Mouse (Mus musculus) lung, embryonic 14.5 days (tissue): ENCODE measurements around the gene Tspoap1. TPM values are rescaled to one million over a fixed set of nuclear protein-coding genes. Genes with fewer than 3 reads are reported as not detected.

Experiments used
- ATAC-seq: fragments of 200-750 bp; cut with Nextera tagmentation; 2 replicates; pipeline ENCODE4 v1.8.0; 2017; ENCODE audit warnings: mild to moderate bottlenecking, moderate TSS enrichment, moderate library complexity; ENCODE audit not compliant: insufficient read depth
- DNase-seq: peaks from one replicate; pipeline ENCODE4 v3.0.0-alpha.2; 2015
- H3K27ac ChIP-seq: fragments of 300-500 bp; sonication (generic); 2 replicates; pipeline ENCODE4 v1.5.1; 2014; ENCODE audit warnings: low read depth, mild to moderate bottlenecking, moderate library complexity
- H3K27me3 ChIP-seq: fragments of 300-500 bp; sonication (generic); 2 replicates; pipeline ENCODE4 v1.6.1; 2014; ENCODE audit warnings: low read length, control low read depth; ENCODE audit not compliant: insufficient read depth
- H3K36me3 ChIP-seq: fragments of 300-500 bp; sonication (generic); 2 replicates; pipeline ENCODE4 v1.6.1; 2014; ENCODE audit warnings: control low read depth; ENCODE audit not compliant: insufficient read depth
- H3K4me1 ChIP-seq: fragments of 300-500 bp; sonication (generic); 2 replicates; pipeline ENCODE4 v1.6.1; 2014; ENCODE audit warnings: antibody characterized with exemption, control low read depth; ENCODE audit not compliant: insufficient read depth
- H3K4me2 ChIP-seq: fragments of 300-500 bp; sonication (generic); 2 replicates; pipeline ENCODE4 v1.6.1; 2014; ENCODE audit warnings: mild to moderate bottlenecking
- H3K4me3 ChIP-seq: fragments of 300-500 bp; sonication (generic); 2 replicates; pipeline ENCODE4 v1.5.1; 2014; ENCODE audit warnings: low read depth, low read length
- H3K9ac ChIP-seq: fragments of 300-500 bp; sonication (generic); 2 replicates; pipeline ENCODE4 v1.6.1; 2014
- H3K9me3 ChIP-seq: fragments of 300-500 bp; sonication (generic); 2 replicates; pipeline ENCODE4 v1.6.1; 2016; ENCODE audit warnings: low read depth, low read length, control low read depth
- CTCF ChIP-seq: IDR thresholded peaks from 2 replicates; pipeline ENCODE4 v1.5.1; 2016; ENCODE audit warnings: antibody characterized with exemption, low read depth
- WGBS: fragments of 180-500 bp; shearing (Covaris S2); extraction: QIAGEN DNeasy Blood & Tissue Kit; methylation state at CpG from one replicate; pipeline ENCODE4 v1.1.7; 2014; 5-methylcytosine and 5-hydroxymethylcytosine counted together
- microRNA counts: library from miRNA; unstranded; fragments of <30 nt; microRNA quantifications from one replicate; lab custom pipeline; 2016
- microRNA-seq: library from miRNA; unstranded; fragments of <30 nt; microRNA quantifications from one replicate; pipeline ENCODE4, GENCODE M21; 2016; ENCODE audit warnings: borderline number of aligned reads
- polyA plus RNA-seq: library from polyadenylated mRNA; unstranded; fragments of >200 nt; fragmentation: Nextera tagmentation; extraction: Ambion mirVana; gene quantifications from 2 replicates; pipeline ENCODE4 v1.2.1, GENCODE M21; 2014

Gene Tspoap1
- polyA plus RNA-seq, 1 experiment from 2014 or later, result 2.5 TPM

DNA sequence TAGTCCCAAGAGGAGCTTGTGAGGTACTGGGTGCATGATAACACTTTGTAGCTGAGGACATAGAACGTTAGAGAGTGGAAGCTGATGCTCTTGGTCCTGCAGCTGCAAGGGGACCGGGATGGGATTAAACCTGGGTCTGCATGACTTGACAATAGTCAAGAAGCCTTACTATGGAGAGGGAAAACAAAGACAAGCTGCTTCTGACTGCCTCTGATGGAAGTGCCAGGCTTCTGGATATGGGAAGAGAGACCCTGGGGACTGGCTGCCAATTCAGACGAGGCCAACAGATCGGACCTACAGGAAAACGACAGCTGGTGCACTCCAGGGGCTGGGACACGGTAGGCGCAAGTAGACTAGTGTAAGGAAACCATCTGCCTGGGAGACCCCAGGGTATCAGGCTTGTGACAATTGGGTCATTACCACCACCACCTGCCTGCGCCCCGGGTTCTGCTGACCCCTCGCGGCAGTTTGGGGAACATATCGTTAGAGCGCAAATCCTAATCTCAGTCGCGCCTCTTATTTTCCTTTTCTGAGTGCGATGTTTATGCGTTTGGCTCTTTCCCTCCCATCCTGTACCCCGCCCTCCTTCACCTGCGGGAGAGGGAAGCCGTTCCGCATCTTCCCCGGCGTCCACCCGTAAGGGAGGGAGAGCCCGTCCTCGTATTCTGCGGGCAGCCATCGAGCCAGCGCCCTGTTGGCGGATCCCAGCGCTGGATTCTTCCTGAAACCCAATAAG lies 56.5 kb downstream of the Tspoap1 start:
- Histone ChIP-seq H3K27me3 (peaks cover 3% of the 10 kb centered on the region; the same call in 1 of the 2 replicates), H3K4me3 (peak overlapping the region; percentile 34), H3K27ac (no peak overlapping the region), H3K36me3 (no peaks in the 10 kb centered on the region), H3K4me2 (peak overlapping the region; percentile 69), H3K4me1 (no peaks in the 10 kb centered on the region), H3K9me3 (no peaks in the 10 kb centered on the region), H3K9ac (peak overlapping the region; percentile 43; the same call in 1 of the 2 replicates)
- ATAC-seq (no peak), DNase-seq (peak; percentile 58)
- WGBS, result 3% methylated on average over 30 of the region's 31 CpGs
- peak; percentile 82 for TF ChIP-seq CTCF

DNA sequence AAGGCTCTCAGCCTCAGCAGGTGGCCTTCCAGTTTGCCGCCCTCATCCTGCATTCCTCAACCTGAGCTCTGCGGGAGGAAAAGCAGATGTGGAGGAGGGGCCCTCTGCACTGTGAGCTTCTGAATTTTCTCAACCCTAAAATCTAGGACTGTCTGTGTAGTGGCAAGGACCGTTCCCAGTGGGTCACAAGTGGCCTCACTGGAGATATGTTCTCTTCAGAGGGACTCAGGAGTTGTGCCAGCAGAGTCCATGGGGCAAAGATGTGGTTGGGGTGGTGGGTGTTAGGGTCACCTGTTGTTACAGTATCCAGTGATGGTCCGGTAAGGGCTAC lies 57.1 kb downstream of the Tspoap1 start:
- DNase-seq, result no peak
- H3K27me3 ChIP-seq, result peaks cover 3% of the 10 kb centered on the region; the same call in 1 of the 2 replicates
- 24% methylated on average over 4 of the region's 4 CpGs for WGBS
- peak overlapping the region; percentile 34 for H3K4me3 ChIP-seq
- H3K36me3 ChIP-seq, result no peaks in the 10 kb centered on the region
- peak; percentile 28; the same call in 1 of the 2 replicates for ATAC-seq
- H3K9ac ChIP-seq, result peak overlapping the region; percentile 43; the same call in 1 of the 2 replicates
- no peak overlapping the region for H3K27ac ChIP-seq
- peak overlapping the region; percentile 69 for H3K4me2 ChIP-seq
- TF ChIP-seq CTCF, result no peak
- no peaks in the 10 kb centered on the region for H3K9me3 ChIP-seq
- no peaks in the 10 kb centered on the region for H3K4me1 ChIP-seq

DNA sequence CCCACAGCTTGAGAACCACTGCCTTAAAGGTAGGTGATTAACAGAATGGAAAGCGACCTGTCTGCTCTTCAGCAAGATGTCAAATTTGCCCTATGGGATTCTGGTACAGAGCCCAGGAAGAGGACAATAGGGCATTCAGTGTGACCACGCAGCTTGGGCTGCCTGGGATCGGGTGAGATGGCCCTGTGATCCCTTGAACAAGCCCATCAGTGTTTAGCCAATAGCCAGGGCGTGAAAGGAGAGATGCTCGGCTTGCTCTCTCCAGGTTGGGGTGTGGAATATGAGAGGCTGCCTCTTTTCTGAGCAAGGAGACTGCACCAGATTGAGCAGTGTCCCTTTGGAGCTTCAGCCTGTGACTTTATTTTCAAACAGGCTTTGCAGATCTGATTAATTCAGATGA lies 61.2 kb downstream of the Tspoap1 start:
- DNase-seq (no peak), ATAC-seq (no peak)
- WGBS, result 48% methylated on average over 5 of the region's 5 CpGs
- Histone ChIP-seq H3K27ac (no peak overlapping the region), H3K27me3 (no peaks in the 10 kb centered on the region), H3K4me1 (no peaks in the 10 kb centered on the region), H3K36me3 (no peaks in the 10 kb centered on the region), H3K9ac (no peak overlapping the region), H3K4me2 (no peak overlapping the region), H3K4me3 (no peak overlapping the region), H3K9me3 (no peaks in the 10 kb centered on the region)
- TF ChIP-seq CTCF, result no peak

DNA sequence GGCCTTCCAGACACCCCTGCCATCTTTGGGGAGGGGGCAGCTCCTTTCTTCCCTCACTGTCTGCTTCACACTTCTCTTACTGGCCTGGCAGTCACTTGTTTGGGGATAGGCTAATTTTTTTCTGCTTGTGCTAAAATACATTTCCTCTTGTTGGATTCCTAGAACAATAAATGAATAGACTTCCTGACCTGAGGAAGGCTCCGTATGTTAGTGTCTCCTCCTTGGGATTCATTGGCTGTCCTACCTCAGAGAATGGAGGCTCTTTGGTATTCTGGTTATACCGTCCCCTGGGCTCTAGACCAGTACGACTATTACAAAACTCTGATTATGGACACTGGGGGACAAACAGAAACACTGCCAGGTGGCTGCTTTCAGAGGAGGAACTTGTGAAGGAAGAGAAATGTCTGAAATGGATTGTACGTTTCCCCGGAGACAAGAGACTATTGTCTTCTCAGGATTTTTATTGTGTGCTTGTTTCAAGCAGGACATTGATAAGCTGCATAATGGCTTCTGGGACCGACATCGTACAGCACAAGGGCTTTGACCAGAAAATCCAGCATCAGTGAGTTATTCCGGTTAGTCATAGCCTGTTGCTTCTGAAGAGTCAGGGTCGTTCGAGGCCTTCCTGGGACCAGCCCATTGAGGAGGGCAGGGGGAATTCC lies 68.0 kb downstream of the Tspoap1 start, which contains the start of gene Lpo:
TSS of gene Lpo (minus strand) at position 51 of the 662 bp plus-strand sequence.
- Histone ChIP-seq H3K4me1 (no peaks in the 10 kb centered on the region), H3K4me2 (no peak within 1 kb of the TSS), H3K27me3 (no peaks in the 10 kb centered on the region), H3K9me3 (no peaks in the 10 kb centered on the region), H3K4me3 (no peak within 1 kb of the TSS), H3K27ac (no peak within 1 kb of the TSS), H3K36me3 (no peaks in the 10 kb centered on the region), H3K9ac (no peak within 1 kb of the TSS)
- no peak for ATAC-seq
- no peak for DNase-seq
- TF ChIP-seq CTCF, result no peak
- 57% methylated on average over 10 of the region's 10 CpGs for WGBS

MicroRNAs encoded within 50 kb of the gene (microRNA counts, 519-probe panel; counts per million panel counts)
- microRNA mmu-miR-142-3p (lab: Ali Mortazavi, UCI) (3,679 counts per million, percentile 77 among the panel's probes with 10 or more counts), microRNA mmu-miR-142-5p (lab: Ali Mortazavi, UCI) (3,625 counts per million, percentile 75 among the panel's probes with 10 or more counts)

Small RNA genes within 50 kb of the gene (microRNA-seq; reads per million reads assigned to microRNA genes)
- gene Mir142 (not detected), gene Mir142b (not detected)

Other genes with a start within 250 kb of the Tspoap1 start
- not detected in 2 replicates for gene Gm11492, start 193.9 kb upstream of the Tspoap1 start, polyA plus RNA-seq
- 48.5 TPM in 2 replicates for gene Sept4, start 191.6 kb upstream of the Tspoap1 start, polyA plus RNA-seq
- gene Mtmr4, start 168.4 kb upstream of the Tspoap1 start, polyA plus RNA-seq, result 41.2 and 43.6 TPM in 2 replicates
- 0.38 and 0.41 TPM in 2 replicates for gene Hsf5, start 143.4 kb upstream of the Tspoap1 start, polyA plus RNA-seq
- 18.0 and 21.5 TPM in 2 replicates for gene Rnf43, start 97.8 kb upstream of the Tspoap1 start, polyA plus RNA-seq
- 145 and 146 TPM in 2 replicates for gene Supt4a, start 23.0 kb upstream of the Tspoap1 start, polyA plus RNA-seq
- gene Mpo, start 33.0 kb downstream of the Tspoap1 start, polyA plus RNA-seq, result 0.37 and 0.89 TPM in 2 replicates
- gene Lpo, start 67.7 kb downstream of the Tspoap1 start, polyA plus RNA-seq, result 0.05 TPM in 1 of 2 replicates, not detected in the other
- gene Mks1, start 92.7 kb downstream of the Tspoap1 start, polyA plus RNA-seq, result 11.3 and 14.3 TPM in 2 replicates
- gene Epx, start 115.0 kb downstream of the Tspoap1 start, polyA plus RNA-seq, result not detected in 2 replicates
- gene Olfr462, start 131.7 kb downstream of the Tspoap1 start, polyA plus RNA-seq, result not detected in 2 replicates
- gene Olfr463, start 136.8 kb downstream of the Tspoap1 start, polyA plus RNA-seq, result not detected in 2 replicates
- not detected in 2 replicates for gene Olfr464, start 160.4 kb downstream of the Tspoap1 start, polyA plus RNA-seq
- 19.7 and 19.9 TPM in 2 replicates for gene Dynll2, start 227.0 kb downstream of the Tspoap1 start, polyA plus RNA-seq